Mouse (Mus musculus) gastrocnemius, postnatal 14 days (tissue): ENCODE data around the gene Itgb7. TPM values are rescaled to one million over a fixed set of nuclear protein-coding genes. Genes with fewer than 3 reads are reported as not detected.
A peak's percentile ranks its signal among the peaks of the same experiment; 100 is the strongest.
"Not testable (repeated sequence)": the region's sequence is repeated elsewhere in the genome, so short reads cannot be mapped to it uniquely, and the experiment has no call there.

Experiments
- DNase-seq: peaks from one replicate; pipeline ENCODE4 v3.0.0; 2021; ENCODE audit warnings: mixed read lengths
- intact Hi-C: fragments of 180-260 bp; cut with DNase I; formaldehyde crosslinking; loops from one replicate; pipeline ENCODE4 v1.15.1; 2025; ENCODE audit warnings: low total_unique reads
- total RNA-seq, 2 experiments: library from RNA; stranded (reverse); gene quantifications; 2 replicates each; pipeline ENCODE4 v1.2.3; 2021

Itgb7 gene
- total RNA-seq, 2 experiments from 2014 or later: 1.0 to 1.1 TPM

DNA sequence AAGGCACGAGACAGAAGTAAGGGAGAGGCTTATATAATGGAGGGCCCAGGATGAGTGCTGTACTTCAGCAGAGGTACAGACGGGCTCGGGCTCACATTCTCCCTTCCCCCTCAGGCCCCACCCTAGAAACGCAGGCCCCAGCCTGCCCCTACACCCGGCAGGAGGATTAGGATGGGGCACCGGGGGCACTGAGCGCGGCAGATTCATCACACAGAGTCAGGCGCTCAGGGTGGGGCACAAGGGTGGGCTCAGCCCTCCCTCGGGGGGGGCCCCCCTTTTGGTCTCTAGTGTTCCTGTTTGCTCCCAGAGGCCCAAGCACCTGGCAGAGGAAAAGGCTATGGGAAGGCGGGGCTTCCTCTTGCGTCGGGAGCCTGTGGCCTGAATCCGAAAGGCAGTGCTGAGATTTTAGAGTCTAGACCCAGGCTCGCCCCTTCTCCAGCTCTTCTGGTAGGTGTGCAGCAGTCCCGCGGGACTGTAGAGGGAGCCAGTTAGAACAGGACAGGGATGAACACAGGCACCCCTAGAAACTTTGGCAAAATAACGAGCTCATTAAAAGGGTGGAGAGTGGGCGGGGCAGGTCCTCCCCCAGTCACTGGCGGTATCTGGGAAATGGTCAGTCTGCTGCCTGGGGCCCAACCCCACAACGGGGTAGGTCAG is 3.8 kb upstream of the Itgb7 start:
- DNase-seq: peak; percentile 32
- intact Hi-C loops: loop anchor here (5.0 kb wide), 1 partner anchor 37 kb away; the partner anchor contains the start of gene Gm9918

DNA sequence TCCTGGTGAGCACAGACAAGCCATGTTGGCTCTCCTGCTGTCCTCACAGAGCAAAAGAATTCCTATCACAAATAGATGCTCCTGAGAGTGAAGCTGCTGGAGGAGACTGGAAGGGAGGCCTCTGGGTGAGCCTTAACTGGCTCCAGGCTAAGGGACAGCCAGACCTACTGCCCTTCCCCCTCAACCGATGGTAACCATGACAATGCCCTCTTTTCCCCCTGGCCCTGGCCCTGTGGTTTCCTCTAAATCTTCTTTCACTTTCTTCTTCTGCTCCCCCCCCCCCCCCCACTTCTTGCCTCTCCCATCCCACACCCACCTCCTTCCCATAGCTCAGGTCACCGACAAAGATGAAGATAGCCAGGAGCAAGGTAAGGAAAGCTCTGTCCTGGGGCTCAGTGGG is 2.2 kb upstream of the Itgb7 start:
- DNase-seq: no peak
- intact Hi-C loops: no loop called here

DNA sequence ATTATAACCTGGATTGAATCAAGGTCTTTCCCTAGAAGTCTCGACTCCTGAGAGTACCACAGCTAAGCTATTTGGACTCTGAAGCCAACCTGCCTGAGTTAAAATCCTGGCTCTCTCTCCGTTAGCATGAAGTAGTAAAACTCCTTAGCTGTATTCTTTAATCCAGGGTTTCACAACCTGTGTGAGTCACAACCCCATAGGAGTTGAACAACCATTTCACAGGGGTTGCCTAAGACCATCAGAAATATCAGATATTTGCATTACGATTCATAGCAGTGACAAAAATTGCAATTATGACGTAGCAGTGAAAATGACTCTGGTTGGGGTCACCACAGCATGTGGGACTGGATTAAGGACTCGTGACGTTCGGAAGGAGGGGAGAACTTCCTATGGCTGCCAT is 1.0 kb upstream of the Itgb7 start:
- intact Hi-C loops: no loop called here
- DNase-seq: no peak

DNA sequence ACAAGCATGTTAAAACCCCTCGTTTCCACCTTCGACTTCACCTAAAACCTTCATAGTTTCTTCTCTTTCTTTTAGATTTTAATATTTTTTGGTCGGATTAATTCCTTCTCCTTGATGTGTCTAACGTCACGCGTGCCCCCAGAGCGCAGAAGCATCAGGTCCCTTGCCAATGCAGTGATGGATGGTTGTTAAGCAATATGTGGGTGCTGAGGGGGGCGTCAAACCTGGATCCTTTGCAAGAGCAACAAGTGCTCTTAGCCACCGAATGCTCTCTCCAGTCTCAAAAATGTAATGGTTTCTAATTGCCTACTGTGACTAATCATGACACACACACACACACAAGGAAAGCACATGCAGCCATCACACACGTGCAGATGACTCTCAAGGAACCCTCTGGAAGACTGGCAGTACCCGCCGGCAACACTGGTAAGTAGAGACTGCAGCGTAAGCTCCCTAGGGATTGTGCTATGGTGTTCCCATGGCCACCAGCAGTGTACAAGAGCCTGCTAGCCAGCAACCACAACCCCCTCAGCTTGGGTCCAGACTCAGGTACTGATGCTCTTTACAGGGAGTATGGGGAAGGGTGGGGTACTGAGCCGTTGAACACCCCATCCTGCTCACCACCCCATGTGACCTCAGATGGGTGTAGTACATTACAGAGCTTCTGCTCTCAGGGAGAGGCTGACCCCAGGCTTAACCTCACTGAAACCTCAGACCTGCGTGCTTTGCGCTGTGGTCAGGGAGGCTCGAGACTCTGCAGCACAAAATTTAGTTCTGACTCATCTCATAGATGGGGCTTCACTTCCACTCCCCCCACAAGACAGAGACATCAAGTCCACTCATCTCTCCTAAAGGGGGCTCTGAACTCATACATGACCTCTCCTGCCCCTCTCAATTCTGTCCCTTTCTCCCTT is 1.1 kb downstream of the Itgb7 start:
- intact Hi-C loops: no loop called here

GRCm38 (mm10) chr15:102225619-102226018 is 6.1 kb downstream of the Itgb7 start:
- DNase-seq, intact Hi-C loops: not testable (repeated sequence)

More for the DNA sequence above, 1.1 kb downstream of the Itgb7 start:
- DNase-seq: no peak

DNA sequence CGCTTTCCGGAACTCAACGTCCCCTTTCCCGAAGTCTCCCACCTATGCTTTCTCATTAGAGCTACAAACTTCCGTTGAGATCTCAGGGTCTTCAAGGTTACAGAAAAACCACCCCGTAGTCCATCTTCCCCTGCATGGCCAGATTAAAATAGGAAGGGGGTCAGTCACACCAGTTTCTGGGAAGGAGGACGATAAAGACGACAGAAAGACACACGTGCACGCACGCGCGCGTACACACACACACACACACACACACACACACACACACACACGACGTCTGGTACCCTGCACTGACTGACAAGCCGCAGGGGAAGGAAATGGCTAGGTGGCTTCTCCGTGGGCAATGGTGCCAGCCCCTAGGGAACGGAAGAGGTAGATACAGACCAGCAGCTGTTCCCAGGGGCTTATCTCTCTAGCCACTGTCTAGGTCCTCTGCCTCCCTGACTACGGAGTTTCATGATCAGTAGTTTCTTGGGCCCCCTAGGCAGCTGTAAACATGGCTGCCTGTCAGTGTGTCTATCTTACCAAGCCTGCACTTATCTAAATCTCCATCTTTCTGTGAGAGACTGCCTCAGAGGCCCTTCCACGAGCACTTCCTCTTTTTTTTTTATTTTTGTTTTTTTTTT is 6.6 kb downstream of the Itgb7 start:
- intact Hi-C loops: no loop called here
- no peak for DNase-seq

DNA sequence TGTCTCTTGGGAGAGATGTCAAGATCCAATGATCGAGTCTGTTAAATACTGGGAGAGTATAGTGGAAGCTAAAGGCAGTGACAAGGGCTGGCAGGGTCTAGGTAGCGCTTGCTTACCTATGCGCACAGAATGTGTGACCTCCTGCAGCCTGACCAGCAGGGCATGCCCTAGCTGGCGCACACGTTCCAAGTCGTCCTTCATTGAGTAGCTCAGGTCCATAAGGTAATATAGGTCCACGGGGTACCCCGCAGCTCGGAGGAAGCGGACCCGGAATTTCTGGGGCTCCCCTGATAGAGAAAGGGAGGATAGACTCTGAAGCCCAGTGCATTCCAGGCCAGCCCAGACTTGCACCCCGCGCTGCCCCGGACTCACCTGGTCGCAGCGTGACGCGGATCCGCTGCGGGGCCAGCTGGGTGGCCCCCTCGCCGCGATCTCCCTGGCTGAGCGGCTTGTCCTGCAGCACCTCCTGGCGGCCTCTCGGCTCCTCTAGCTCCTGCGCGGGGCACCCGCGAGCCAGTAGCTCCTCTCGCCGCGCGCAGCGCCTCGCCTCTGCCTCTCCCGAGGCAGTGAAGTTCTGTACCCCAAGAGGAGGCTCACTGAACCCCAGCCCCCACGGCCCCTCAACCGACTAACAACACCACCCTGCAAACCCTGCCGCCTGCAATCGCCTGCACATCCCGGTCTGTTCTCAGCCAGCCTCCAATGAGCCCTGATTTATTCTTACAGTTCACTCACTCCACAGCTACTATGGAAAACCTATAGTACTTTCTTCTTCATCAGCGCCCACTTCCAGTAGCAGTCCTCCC is 7.4 kb downstream of the Itgb7 start:
- intact Hi-C loops: no loop called here
- peak; percentile 85 for DNase-seq

- intact Hi-C loops: loop anchor here (2.0 kb wide), 1 partner anchor 40 kb away; no protein-coding TSS in a partner anchor
- DNase-seq: no peak
Measured at GRCm38 (mm10) chr15:102222386-102222785, 9.4 kb downstream of the Itgb7 start.

DNA sequence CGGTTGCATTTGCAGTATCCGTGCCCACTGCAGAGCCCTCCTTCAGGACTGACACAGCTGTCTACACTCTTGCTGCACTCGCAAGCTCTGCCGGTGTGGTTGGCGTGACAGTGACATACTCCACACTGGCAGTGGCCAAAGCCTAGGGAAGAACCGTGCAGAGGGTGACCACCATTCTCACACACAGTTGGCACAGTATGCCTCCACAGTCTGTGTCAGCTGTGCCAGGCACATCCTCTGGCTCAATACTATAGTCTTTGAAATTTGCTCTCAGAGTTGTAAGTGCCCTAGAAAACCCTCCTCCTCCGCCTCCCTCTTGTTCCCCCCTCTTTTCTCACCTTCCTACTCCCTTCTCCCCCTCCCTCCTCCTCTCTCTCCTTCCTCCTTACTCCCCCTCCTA is 14.4 kb downstream of the Itgb7 start:
- DNase-seq: no peak
- intact Hi-C loops: no loop called here

DNA sequence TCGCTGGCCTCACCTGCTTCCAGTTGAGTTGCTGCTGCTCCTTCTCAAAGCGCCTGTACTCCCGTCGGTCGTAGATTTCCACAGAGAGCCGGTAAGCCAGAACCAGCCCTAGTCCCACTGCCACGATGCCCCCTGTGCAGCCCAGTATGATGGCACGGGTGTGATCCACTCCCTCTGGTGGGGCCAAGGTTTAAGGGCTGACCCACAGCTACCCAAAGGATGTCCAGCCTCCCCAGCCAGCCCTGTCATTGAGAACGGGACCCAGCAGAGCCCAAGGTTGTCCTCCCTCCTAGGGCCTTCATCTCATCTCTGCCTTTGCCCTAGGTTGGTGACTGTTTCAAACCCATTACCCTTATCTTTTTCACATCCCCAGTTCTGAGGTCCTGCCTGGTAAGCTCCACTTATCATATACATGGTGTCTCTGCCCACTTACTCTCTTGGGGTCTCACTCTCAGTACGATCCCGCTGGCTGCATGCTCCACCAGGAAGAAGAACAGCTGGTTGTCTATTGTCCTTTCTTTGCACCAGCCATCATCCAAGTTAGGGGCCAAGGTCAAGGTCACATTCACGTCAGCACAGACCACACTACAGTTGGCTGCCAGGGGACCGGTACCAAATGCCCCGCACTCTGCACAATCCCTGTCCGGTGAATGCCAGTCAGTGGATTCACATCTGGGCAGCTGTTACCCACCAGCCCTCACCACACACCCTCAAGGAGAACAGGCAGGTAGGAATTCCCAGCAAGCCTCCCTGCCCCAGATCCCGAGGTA is 15.1 kb downstream of the Itgb7 start:
- intact Hi-C loops: no loop called here
- no peak for DNase-seq

- intact Hi-C loops: no loop called here
- DNase-seq: no peak
Measured at GRCm38 (mm10) chr15:102215624-102216023, 16.1 kb downstream of the Itgb7 start.

DNA sequence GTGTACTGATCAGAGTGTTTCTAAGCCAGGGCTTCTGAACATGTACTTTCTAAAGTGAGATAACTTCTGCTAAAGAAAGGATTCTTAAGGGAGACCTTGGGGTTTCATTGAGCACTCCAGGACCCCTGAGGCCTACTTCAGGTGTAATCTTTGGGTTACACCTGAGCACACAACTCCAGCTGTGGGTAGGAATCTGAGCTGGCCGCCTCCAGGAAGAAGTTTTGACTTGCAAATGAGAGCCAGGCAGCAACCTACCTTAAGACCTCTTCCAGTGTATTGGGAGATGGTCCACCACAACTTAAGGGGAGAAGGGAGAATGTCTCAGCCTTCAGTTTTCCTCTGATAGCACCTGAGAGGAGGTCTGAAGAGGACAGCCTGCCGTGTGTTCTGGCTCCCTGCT is 17.6 kb downstream of the Itgb7 start:
- no peak for DNase-seq
- intact Hi-C loops: no loop called here

GRCm38 (mm10) chr15:102211895-102212294 is 19.8 kb downstream of the Itgb7 start:
- no peak for DNase-seq
- intact Hi-C loops: no loop called here

- no peak for DNase-seq
- intact Hi-C loops: no loop called here
Measured at GRCm38 (mm10) chr15:102210816-102211215, 20.9 kb downstream of the Itgb7 start.

DNA sequence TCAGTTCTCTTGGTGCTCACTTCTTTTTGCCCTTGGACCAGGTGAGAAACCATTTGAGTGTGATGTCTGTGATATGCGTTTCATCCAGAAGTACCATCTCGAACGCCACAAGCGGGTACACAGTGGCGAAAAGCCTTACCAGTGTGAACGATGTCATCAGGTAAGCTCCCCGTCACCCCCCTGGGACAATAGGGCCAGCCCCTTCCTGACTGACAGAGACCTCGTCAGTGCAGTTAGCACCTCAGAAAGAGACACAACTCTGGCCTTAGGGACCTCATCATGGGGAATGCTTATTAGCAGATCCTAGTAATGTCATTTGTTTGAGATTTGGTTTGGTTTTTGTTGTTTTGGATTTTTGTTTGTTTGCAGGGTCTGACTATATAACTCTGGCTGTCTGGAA is 22.6 kb downstream of the Itgb7 start:
- intact Hi-C loops: no loop called here
- no peak for DNase-seq

DNA sequence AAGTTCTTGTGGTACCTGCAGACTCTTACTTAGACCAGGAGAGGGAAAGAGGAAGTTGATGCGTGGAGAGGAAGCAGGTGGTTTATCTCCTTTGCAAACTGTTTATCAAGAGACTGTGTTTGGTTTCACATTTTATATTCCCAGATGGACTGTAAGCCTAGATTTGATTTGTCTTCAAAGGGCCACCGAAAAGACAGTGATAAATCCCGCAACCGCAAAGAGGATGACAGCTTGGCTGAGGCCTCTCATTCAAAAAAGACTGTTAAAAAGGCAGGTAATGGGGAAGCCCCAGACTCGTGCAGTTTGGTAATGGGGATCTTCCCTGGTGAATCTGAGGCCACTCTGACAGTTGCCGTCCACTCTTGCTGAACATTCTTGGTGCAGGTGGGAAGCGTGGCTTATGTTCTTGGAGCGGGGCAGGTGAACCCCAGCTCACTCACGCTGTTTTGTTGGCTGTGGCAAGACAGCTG is 23.6 kb downstream of the Itgb7 start:
- intact Hi-C loops: no loop called here
- no peak for DNase-seq

DNA sequence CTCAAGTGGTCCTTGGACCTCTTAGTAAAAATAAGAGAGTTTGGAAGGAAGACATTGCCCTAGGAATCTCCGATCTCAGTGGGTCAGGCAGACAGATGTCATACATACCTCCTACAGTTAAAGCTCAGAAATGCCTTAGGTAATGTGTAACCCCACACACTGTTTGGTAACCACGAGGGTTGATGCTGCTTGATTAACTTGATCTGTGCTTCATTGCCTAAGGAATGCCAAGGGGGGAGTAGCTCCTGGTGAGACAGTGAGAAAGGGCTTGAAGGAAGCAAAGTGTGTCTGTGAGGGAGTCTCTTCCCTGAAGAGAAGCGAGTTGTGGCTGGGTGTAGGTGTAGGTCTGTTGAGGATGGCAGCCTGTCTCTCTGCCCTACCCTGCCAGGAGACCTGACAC is 24.4 kb downstream of the Itgb7 start:
- no peak for DNase-seq
- intact Hi-C loops: no loop called here

GRCm38 (mm10) chr15:102205779-102206178 is 26.0 kb downstream of the Itgb7 start:
- intact Hi-C loops: no loop called here
- no peak for DNase-seq
